Mouse (Mus musculus) olfactory bulb, adult 2 months (tissue): Measurements from ENCODE around the gene Hist1h2bf. TPM values are rescaled to one million over a fixed set of nuclear protein-coding genes. Genes with fewer than 3 reads are reported as not detected.

Experiments
- H3K27ac ChIP-seq: fragments of 200-500 bp; 2 replicates; pipeline ENCODE4 v1.5.1; 2012; ENCODE audit warnings: low read depth, low read length; ENCODE audit not compliant: insufficient read depth
- H3K4me1 ChIP-seq: fragments of 200-500 bp; 2 replicates; pipeline ENCODE4 v1.6.1; 2012; ENCODE audit warnings: low read length; ENCODE audit not compliant: control insufficient read depth, insufficient read depth
- H3K4me3 ChIP-seq: fragments of 200-500 bp; 2 replicates; pipeline ENCODE4 v1.5.1; 2012; ENCODE audit warnings: mild to moderate bottlenecking, low read depth, low read length, moderate library complexity; ENCODE audit not compliant: insufficient read depth
- CTCF ChIP-seq: fragments of 200-500 bp; IDR thresholded peaks from 2 replicates; pipeline ENCODE4 v1.5.1; 2012; ENCODE audit warnings: low read depth, mild to moderate bottlenecking, low read length, moderate library complexity; ENCODE audit not compliant: insufficient read depth
- POLR2A ChIP-seq: fragments of 200-500 bp; IDR thresholded peaks from 2 replicates; pipeline ENCODE4 v1.6.1; 2012; ENCODE audit warnings: mild to moderate bottlenecking, low read depth, low read length, moderate library complexity; ENCODE audit not compliant: insufficient read depth
- WGBS: fragments of 180-500 bp; shearing (Covaris S2); methylation state at CpG from one replicate; pipeline ENCODE4 v1.1.7; 2018; 5-methylcytosine and 5-hydroxymethylcytosine counted together
- polyA plus RNA-seq: library from polyadenylated mRNA; stranded (reverse); fragments of >200 nt; gene quantifications from 2 replicates; pipeline ENCODE4 v1.2.4, GENCODE M21; 2012; ENCODE audit warnings: low replicate concordance; ENCODE audit not compliant: missing spikeins, insufficient read depth, insufficient read length

Gene Hist1h2bf
- polyA plus RNA-seq, 1 experiment, result not detected

DNA sequence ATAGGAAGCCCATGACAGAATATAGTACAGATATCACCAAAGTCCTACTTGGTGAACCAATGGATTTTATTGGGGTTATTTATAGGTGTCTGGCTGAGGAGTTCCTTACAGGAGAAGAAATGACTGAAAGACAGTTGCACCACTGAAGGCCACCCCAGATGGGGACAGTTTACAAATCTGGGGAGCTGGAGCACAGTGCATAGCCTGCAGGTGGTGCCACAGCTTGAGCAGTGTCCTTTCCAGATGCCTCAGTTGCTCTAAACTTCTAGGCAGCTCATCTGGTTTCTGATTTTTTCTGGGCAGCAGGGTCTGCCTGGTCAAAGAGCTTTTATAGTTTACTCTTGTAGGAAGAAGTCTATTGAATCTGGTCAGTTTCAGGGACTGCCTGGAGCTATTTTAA is 35.8 kb upstream of the Hist1h2bf start:
- Histone ChIP-seq H3K27ac (no peak overlapping the region), H3K4me3 (no peak overlapping the region), H3K4me1 (no peaks in the 10 kb centered on the region)
- no peak for TF ChIP-seq CTCF
- no peak for TF ChIP-seq POLR2A

DNA sequence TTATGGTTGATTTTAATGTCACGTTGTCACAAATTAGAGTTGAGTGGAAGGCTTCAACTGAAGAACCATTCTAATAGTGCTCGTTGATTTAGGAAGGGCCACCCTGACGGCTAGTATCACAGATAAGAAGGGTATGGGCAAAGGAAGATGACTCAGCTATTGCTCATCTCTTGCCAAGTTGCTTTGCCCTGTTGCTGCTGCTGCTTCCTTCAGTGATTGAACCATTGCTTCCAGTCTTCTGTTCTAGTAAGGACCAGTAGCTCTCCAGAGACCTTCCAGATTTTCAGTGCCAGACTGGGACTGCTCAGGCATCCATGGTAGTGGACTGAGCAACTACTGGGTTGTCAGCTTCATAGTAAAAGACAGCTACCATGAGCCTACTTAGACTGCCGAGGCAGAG is 35.2 kb upstream of the Hist1h2bf start:
- 84% methylated on average over 4 of the region's 4 CpGs for WGBS
- H3K4me3 ChIP-seq, result no peak overlapping the region
- no peaks in the 10 kb centered on the region for H3K4me1 ChIP-seq
- no peak overlapping the region for H3K27ac ChIP-seq
- TF ChIP-seq POLR2A (no peak), CTCF (no peak)

DNA sequence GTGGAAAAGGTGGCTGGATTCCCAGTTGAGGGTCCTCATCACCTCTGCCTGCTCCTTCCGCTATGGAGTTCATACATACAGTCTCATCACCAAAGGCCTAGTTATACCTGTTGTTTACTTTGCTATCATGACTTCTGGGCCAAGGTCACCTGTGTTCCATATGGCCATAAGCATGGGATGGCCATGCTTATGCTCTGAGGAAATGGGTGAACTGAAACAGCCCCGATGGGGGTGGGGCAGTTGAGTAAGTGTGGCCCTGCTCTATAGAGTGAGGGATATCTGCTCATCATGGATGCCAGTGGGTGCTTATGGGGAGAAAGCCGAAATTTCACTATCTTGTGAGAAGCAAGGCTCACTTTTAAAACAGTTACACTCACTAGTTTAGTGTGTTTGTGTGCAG is 31.1 kb upstream of the Hist1h2bf start:
- H3K27ac ChIP-seq, result no peak overlapping the region
- WGBS, result 91% methylated on average over 3 of the region's 3 CpGs
- no peak for TF ChIP-seq CTCF
- no peak for TF ChIP-seq POLR2A
- no peak overlapping the region for H3K4me3 ChIP-seq
- no peaks in the 10 kb centered on the region for H3K4me1 ChIP-seq

DNA sequence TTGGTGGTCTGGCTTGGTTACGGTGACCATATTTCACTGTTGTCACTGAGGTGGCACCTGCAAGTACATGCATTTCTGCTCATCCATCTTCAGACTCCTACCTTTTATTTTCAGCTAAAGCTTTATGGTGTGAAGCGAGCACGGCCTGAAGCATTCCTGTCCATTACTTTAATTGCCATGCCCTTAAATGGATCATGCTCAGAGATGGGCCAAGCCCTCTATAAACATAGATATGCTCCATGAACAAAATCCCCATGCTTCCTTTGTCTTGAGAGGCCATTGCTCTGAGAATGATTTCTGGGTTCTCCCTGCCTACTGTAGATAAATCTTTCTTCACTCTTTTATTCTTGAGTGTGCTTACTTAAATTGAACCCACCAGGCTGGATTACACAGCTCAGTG is 30.5 kb upstream of the Hist1h2bf start:
- 98% methylated on average over 3 of the region's 3 CpGs for WGBS
- H3K27ac ChIP-seq, result no peak overlapping the region
- H3K4me1 ChIP-seq, result no peaks in the 10 kb centered on the region
- no peak overlapping the region for H3K4me3 ChIP-seq
- TF ChIP-seq POLR2A (no peak), CTCF (no peak)

DNA sequence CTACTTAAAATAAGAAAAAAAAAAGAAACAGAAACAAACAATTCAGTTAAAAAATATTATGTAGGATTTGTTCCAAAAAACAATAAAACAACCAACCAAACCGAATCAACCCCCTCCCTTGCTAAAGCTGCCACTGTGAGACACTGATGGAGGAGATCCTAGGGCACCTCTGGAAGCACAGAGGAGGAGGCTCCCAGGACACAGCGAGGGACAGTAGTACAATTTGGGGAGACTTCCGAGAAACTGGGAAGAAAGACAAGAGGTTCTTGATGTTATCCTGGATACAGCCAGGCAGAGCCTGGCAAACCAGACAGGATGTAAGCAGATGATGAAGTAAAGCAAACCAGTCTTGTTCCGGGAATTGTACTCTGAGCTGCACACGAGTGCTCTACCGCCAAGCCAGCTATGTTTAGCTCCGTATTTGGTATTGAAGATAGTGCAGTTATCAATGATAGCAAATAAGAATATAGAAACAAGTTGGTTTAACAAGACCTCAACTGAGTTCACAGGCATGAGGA is 29.2 kb upstream of the Hist1h2bf start:
- Histone ChIP-seq H3K4me1 (no peaks in the 10 kb centered on the region), H3K27ac (no peak overlapping the region), H3K4me3 (no peak overlapping the region)
- 76% methylated on average over 7 of the region's 7 CpGs for WGBS
- TF ChIP-seq POLR2A (no peak), CTCF (no peak)

DNA sequence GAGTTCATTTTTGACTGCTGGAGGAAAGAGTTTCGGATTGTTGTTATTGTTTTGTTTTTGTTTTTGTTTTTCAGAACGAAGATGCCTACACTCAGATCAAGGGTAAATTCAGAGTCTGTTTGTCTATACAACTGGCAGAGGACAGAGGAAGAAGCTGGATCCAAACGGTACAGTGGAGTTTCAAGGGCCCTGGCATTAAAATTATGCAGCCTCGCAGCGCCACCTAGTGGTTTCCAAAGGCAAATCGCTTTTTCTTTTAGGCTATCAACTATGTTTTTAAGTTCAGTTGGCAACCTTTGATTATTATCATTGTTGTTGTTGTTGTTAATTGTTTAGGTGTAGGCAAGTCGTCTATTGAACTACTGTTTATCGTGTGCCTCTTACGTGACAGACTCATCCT is 24.0 kb upstream of the Hist1h2bf start:
- TF ChIP-seq POLR2A (no peak), CTCF (no peak)
- no peaks in the 10 kb centered on the region for H3K4me1 ChIP-seq
- no peak overlapping the region for H3K27ac ChIP-seq
- H3K4me3 ChIP-seq, result no peak overlapping the region
- WGBS, result 6% methylated on average over 9 of the region's 9 CpGs

DNA sequence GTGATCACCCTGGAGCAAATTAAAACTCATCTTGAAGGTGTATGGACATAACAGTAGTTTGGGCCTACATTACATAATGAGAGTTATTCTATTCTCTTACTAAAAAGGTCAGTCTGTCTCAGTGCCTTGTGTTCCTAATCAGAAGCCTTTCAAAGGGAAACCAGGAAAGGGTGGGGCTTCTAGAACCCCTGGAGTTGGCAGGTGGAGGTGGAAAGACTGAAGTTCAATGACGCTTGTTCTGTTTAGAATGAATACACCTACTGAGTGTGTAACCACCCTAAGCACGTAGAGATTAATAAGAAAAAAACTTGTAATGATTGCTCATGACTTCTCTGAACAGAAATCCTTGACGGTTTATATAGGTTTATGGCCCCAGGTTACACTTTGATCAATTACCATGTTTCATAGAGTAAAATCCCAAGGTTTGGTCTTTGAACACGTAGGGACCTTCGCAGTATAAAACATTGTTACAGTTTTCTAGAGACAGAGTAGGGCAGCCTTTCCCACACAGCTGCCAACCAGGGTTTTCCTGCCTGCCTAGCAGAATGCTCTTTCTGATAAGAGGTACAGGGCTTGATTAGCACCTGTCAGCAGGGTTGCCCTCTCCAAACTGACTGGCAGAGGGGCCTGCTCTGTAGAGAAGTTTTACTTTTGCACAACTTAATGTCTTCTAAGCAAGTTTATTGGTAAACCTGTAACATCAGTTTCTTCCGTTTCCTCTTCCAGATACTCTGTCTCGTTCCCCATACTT is 21.8 kb upstream of the Hist1h2bf start:
- Histone ChIP-seq H3K27ac (no peak overlapping the region), H3K4me1 (no peaks in the 10 kb centered on the region), H3K4me3 (no peak overlapping the region)
- TF ChIP-seq CTCF (no peak), POLR2A (no peak)
- 91% methylated on average over 7 of the region's 7 CpGs for WGBS

DNA sequence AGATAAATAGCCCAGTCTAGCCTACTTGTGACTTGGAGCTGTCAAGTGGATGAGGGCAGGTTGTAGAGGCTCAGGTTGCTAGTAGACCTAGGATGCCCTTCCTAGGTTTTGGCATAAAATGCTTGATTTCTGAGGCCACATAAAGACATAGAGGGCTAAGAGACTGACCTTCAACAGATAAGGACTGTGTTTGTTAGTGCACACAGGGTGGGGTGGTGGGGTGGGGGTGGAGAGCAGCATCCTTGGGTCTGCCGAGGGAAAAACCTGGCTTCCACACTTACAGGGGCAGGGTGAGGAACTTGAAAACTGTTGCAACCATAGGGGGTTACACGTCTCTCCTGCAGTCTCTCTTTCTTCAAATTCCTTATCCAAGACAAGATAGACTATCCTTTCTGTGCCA is 21.2 kb upstream of the Hist1h2bf start:
- H3K4me3 ChIP-seq, result no peak overlapping the region
- no peaks in the 10 kb centered on the region for H3K4me1 ChIP-seq
- WGBS, result 86% methylated on average over 2 of the region's 2 CpGs
- TF ChIP-seq CTCF (no peak), POLR2A (no peak)
- H3K27ac ChIP-seq, result no peak overlapping the region

DNA sequence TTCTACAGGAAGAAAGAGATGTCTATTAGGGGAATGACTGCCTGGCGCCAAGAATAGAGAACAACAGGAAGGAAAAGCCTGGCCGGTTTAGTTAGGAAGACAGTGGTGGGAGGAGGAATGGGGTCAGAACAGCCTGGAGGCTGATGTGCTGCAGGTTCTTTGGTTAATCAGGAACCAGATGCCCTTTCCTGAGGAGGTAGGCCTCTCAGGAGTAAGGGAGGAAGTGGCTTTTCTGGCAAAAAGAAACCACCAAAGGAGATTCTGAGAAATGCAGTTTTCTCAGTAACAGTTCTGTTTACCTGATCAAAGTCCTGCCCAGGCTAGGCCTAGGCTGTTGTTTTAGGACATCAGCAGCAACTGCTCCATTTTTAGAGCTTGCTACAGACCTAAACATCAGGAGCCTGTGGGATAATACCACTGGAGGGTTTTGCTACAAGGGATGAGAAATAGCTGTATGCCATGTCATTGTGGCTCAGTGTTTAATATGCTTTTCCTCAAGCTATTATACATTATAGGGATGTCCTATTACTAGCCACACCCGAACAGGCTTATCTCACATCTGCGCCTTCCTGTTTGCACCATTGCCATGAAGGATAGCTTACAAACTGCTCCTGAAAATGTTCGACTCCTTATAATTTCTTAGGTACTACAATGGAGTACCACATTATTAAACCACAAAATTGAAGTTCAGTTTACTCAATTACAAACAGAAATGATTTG is 19.2 kb upstream of the Hist1h2bf start:
- H3K4me1 ChIP-seq, result no peaks in the 10 kb centered on the region
- H3K27ac ChIP-seq, result no peak overlapping the region
- TF ChIP-seq CTCF, result no peak
- TF ChIP-seq POLR2A, result no peak
- 85% methylated on average over 5 of the region's 5 CpGs for WGBS
- no peak overlapping the region for H3K4me3 ChIP-seq
